Mouse (Mus musculus) stomach, embryonic 14.5 days (tissue): ENCODE data around the gene Ccdc38. TPM values are rescaled to one million over a fixed set of nuclear protein-coding genes. Genes with fewer than 3 reads are reported as not detected.

Source experiments
- ATAC-seq: fragments of 200-750 bp; cut with Nextera tagmentation; 2 replicates; pipeline ENCODE4 v1.8.0; 2017; ENCODE audit warnings: low read depth, moderate TSS enrichment; ENCODE audit not compliant: insufficient number of reproducible peaks, insufficient read depth, low FRiP score
- H3K27ac ChIP-seq: fragments of 300-500 bp; sonication (generic); 2 replicates; pipeline ENCODE4 v1.5.1; 2014; ENCODE audit warnings: mild to moderate bottlenecking, low read length, moderate library complexity, mixed read lengths
- H3K27me3 ChIP-seq: fragments of 300-500 bp; sonication (generic); 2 replicates; pipeline ENCODE4 v1.6.1; 2014; ENCODE audit warnings: low read length, control low read depth, mixed read lengths; ENCODE audit not compliant: control insufficient read depth, insufficient read depth
- H3K36me3 ChIP-seq: fragments of 300-500 bp; sonication (generic); 2 replicates; pipeline ENCODE4 v1.6.1; 2014; ENCODE audit warnings: mild to moderate bottlenecking, control low read depth, low read length, moderate library complexity, mixed read lengths; ENCODE audit not compliant: control insufficient read depth, insufficient read depth
- H3K4me1 ChIP-seq: fragments of 300-500 bp; sonication (generic); 2 replicates; pipeline ENCODE4 v1.6.1; 2014; ENCODE audit warnings: low read length, control low read depth, mixed read lengths; ENCODE audit not compliant: control insufficient read depth, insufficient read depth
- H3K4me2 ChIP-seq: fragments of 300-500 bp; sonication (generic); replicated peaks from 2 replicates; pipeline ENCODE4 v1.6.1; 2014; ENCODE audit warnings: low read depth, low read length, control low read depth
- H3K4me3 ChIP-seq: fragments of 300-500 bp; sonication (generic); 2 replicates; pipeline ENCODE4 v1.5.1; 2014; ENCODE audit warnings: low read depth, low read length, control low read depth
- H3K9ac ChIP-seq: fragments of 300-500 bp; sonication (generic); replicated peaks from 2 replicates; pipeline ENCODE4 v1.6.1; 2014; ENCODE audit warnings: low read depth, mild to moderate bottlenecking, control low read depth, low read length, moderate library complexity, mixed read lengths
- H3K9me3 ChIP-seq: fragments of 300-500 bp; sonication (generic); 2 replicates; pipeline ENCODE4 v1.6.1; 2016; ENCODE audit warnings: low read depth, low read length, control low read depth; ENCODE audit not compliant: control insufficient read depth
- WGBS: fragments of 180-500 bp; shearing (Covaris S2); extraction: QIAGEN DNeasy Blood & Tissue Kit; methylation state at CpG from one replicate; pipeline ENCODE4 v1.1.7; 2014; 5-methylcytosine and 5-hydroxymethylcytosine counted together
- polyA plus RNA-seq: library from polyadenylated mRNA; unstranded; fragments of >200 nt; fragmentation: Nextera tagmentation; extraction: Ambion mirVana; gene quantifications from 2 replicates; pipeline ENCODE4 v1.2.1, GENCODE M21; 2014

Ccdc38 gene
- polyA plus RNA-seq, 1 experiment from 2014 or later: 2.6 TPM

DNA sequence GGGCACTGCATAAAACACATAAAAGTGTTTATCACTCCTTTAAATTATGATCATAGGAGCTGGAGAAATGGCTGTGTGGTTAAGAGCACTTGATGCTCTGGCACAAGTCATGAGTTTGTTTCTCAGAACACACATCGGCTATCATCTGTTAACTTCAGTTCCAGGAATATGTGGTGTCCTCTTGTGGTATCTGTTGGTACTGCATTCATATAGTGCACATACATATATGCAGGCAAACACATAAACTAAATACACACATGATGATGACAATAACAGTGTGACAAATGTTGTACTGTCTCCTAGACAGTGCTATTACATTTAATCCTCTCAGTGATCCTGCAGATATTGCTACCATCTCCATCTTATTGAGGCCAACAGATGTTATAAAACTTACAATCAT is 62.8 kb downstream of the Ccdc38 start:
- Histone ChIP-seq H3K36me3 (no peaks in the 10 kb centered on the region), H3K27me3 (no peaks in the 10 kb centered on the region), H3K4me1 (no peaks in the 10 kb centered on the region), H3K9ac (no peak overlapping the region), H3K9me3 (no peaks in the 10 kb centered on the region), H3K4me3 (no peak overlapping the region), H3K4me2 (no peak overlapping the region), H3K27ac (no peak overlapping the region)
- 98% methylated on average over 1 of the region's 1 CpGs for WGBS
- ATAC-seq: no peak

DNA sequence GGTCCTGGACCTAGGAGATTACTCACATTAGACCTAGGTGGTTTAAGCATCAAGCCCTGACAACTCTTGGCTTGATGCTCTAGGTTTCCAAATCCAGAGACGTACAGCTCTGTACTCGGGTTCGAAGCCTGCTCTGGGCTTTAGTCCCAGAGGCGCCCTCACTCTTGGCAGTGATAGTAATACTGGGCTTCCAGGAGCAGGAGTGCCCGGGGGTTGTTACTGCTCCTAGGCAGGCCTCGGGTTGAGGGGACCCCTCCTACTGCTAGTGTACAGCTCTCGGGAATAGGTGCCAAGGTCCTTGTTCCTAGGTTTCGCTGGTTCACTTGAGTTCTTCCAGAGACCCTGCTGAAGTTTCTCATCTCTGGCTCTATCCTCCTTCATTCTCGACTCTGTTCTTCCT is 65.9 kb downstream of the Ccdc38 start:
- no peak for ATAC-seq
- Histone ChIP-seq H3K27ac (no peak overlapping the region), H3K4me1 (no peaks in the 10 kb centered on the region), H3K9ac (no peak overlapping the region), H3K4me3 (no peak overlapping the region), H3K9me3 (no peaks in the 10 kb centered on the region), H3K27me3 (no peaks in the 10 kb centered on the region), H3K36me3 (no peaks in the 10 kb centered on the region), H3K4me2 (no peak overlapping the region)
- WGBS: 89% methylated on average over 9 of the region's 9 CpGs

DNA sequence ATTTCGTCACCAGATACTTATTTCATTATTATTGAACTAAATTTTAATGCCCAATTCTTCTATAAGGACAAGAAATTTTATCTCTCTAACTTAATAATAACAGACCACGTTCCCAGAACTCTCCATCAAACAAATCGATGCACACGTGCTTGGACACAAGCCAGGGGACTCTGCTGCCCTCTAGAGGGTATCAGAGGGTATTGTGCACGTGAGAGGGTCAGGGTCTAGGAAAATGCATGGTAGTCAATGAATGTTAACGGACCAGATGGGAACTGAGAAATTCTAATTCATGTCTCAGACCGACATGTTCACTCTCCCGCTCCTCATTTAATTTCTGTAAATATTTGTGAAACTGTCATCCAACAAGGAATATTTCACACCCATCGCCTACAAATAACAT is 67.6 kb downstream of the Ccdc38 start:
- H3K4me2 ChIP-seq: no peak overlapping the region
- H3K4me1 ChIP-seq: no peaks in the 10 kb centered on the region
- H3K27me3 ChIP-seq: no peaks in the 10 kb centered on the region
- no peak overlapping the region for H3K9ac ChIP-seq
- H3K9me3 ChIP-seq: no peaks in the 10 kb centered on the region
- no peak overlapping the region for H3K4me3 ChIP-seq
- ATAC-seq: no peak
- no peaks in the 10 kb centered on the region for H3K36me3 ChIP-seq
- H3K27ac ChIP-seq: no peak overlapping the region
- 45% methylated on average over 9 of the region's 9 CpGs for WGBS

DNA sequence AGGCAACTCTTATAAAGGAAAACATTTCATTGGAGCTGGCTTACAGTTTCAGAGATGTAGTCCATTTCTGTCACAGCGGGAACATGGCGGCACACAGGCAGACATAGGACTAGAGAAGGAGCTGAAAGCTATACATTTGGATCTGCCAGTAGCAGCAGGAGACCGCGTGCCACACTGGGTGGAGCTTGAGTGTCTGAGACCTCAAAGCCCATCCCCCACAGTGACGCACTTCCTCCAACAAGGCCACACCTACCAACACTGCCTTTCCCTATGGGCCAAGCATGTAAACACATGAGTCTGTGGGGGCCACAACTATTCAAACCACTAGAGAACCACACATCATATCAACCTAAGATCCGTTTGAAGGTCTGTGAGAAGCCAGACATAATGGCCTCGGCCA is 68.8 kb downstream of the Ccdc38 start:
- H3K9me3 ChIP-seq: no peaks in the 10 kb centered on the region
- ATAC-seq: no peak
- 89% methylated on average over 7 of the region's 7 CpGs for WGBS
- H3K9ac ChIP-seq: no peak overlapping the region
- H3K27ac ChIP-seq: no peak overlapping the region
- H3K4me3 ChIP-seq: no peak overlapping the region
- no peaks in the 10 kb centered on the region for H3K27me3 ChIP-seq
- H3K36me3 ChIP-seq: no peaks in the 10 kb centered on the region
- no peak overlapping the region for H3K4me2 ChIP-seq
- H3K4me1 ChIP-seq: no peaks in the 10 kb centered on the region

DNA sequence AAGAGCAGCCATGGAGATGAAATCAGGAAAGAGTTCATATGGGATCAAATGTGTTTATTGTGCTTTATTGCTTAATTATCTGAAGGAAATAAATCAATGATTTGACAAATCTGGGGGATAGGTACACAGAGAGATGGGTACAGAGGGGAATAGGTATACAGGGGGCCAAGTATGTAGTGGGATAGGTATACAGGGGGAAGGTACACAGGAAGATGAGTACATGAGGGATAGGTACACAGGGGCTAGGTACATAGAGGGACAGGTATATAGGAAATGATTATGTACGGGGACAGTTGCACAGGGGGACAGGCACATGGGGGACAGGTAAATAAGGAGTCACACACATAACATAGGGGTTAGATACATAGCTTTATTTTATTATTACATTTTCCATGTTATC is 70.5 kb downstream of the Ccdc38 start:
- Histone ChIP-seq H3K36me3 (no peaks in the 10 kb centered on the region), H3K9me3 (no peaks in the 10 kb centered on the region), H3K4me2 (no peak overlapping the region), H3K9ac (no peak overlapping the region), H3K4me3 (no peak overlapping the region), H3K27ac (no peak overlapping the region), H3K27me3 (no peaks in the 10 kb centered on the region), H3K4me1 (no peaks in the 10 kb centered on the region)
- 100% methylated on average over 1 of the region's 1 CpGs for WGBS
- ATAC-seq: 0 out of 2 replicates have a peak, but pooled peaks have one; percentile 14

DNA sequence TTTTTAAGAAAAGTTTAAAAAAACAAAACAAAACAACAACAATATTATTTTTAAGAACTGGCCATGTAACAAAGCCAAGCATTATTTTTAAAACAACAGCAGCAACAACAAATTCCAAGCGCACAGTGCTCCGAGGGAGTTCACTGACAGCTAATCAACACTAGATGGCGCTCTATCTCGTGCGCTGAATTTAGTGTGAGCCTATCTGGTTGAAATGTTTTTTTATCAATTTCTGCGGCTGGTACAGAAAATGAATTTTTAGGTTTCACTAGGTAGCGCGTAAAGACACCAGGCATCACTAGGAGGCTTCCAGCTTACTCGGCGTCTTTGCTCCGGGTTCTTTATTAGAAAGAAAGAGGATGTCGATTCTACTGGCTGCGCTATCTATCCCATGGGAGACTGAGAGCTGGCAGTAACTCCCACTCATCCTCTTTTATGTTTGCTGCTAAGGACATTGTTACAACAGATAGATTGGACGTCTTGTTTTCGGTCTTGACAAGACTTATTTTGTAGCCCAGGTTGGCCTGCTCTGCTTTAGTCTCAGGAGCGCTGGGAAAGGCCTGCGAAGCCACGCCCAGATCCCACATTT is 71.1 kb downstream of the Ccdc38 start:
- Histone ChIP-seq H3K4me1 (no peaks in the 10 kb centered on the region), H3K4me2 (no peak overlapping the region), H3K27ac (no peak overlapping the region), H3K27me3 (no peaks in the 10 kb centered on the region), H3K9ac (no peak overlapping the region), H3K36me3 (no peaks in the 10 kb centered on the region), H3K4me3 (no peak overlapping the region), H3K9me3 (no peaks in the 10 kb centered on the region)
- WGBS: 44% methylated on average over 18 of the region's 18 CpGs
- no peak for ATAC-seq

DNA sequence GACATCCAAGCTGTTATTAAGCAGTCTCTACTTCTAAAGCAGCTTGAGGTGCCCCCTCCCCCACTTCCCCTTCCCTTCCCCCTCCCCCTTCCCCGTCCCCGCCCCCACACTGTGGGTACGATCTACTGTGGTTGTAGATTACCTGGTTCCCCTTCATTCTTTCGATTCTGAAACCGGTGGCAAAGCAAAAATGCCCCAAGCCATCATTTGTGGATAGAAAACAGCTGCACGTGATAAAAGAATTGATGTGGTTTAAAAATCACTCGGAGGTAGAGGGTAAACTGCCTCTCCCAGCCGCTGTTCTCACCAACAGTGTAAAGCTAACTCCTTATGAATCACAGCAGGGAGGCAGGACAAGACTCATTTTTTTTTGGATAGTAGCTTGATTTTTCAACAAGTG is 74.4 kb downstream of the Ccdc38 start:
- 60% methylated on average over 8 of the region's 8 CpGs for WGBS
- no peaks in the 10 kb centered on the region for H3K36me3 ChIP-seq
- H3K9ac ChIP-seq: no peak overlapping the region
- H3K27ac ChIP-seq: no peak overlapping the region
- ATAC-seq: no peak
- no peaks in the 10 kb centered on the region for H3K9me3 ChIP-seq
- no peak overlapping the region for H3K4me3 ChIP-seq
- H3K4me2 ChIP-seq: no peak overlapping the region
- no peaks in the 10 kb centered on the region for H3K27me3 ChIP-seq
- no peaks in the 10 kb centered on the region for H3K4me1 ChIP-seq

DNA sequence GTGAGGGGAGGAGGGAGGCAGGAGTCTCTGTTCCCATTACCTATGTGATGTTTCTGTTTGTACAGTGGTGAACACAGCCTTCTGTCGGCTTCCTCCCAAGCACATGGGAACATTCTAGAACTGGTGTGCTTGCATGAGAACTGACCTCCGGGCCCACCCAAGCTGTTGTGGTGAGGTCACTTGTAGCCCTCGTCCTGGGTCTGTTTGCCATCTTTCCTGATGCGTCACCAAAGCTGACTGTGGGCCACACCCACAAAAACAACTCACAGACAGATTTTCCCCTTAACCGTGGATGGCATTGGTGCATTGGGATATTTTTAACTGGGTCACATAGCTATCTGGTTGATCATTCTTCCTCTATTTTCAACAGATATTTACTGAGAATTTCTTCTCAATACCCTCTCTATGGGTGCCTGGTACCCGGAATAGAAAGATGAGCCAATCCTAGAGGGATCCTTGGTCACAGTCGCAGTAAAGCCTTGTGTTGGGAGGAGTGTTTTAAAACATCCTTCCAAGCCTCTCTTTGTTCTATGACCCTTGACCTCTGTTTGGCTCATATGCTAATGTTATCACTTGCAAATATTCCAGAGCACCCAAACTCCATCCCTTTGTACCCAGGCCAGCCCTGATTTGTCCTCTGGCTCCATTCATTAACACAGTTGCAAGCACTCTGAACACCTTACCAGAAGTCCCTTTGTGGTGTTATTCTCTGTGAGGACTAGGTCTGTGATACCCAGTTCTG is 80.2 kb downstream of the Ccdc38 start:
- Histone ChIP-seq H3K4me2 (no peak overlapping the region), H3K9me3 (no peaks in the 10 kb centered on the region), H3K27me3 (no peaks in the 10 kb centered on the region), H3K4me3 (no peak overlapping the region), H3K36me3 (no peaks in the 10 kb centered on the region), H3K27ac (no peak overlapping the region), H3K4me1 (no peaks in the 10 kb centered on the region), H3K9ac (no peak overlapping the region)
- WGBS: 56% methylated on average over 7 of the region's 7 CpGs
- ATAC-seq: no peak

DNA sequence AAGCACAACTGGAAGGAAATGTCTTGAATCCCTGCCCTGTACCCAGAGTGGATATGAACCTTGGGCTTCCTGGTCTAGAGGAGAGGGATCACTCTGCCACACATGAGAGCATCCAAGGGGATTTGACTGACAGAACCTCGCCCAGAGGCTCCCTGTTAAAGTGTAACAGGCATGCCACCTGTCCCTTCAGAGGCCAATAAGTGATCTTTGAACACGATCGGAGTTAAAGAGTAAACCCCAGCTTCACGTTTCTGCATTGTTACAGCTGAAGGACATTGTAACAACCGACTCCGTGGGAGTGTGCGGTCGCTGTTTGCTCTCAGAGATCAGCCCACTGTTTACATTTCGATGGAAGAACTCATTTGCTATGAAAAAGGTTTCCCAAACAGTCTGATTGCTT is 83.3 kb downstream of the Ccdc38 start:
- 20% methylated on average over 9 of the region's 9 CpGs for WGBS
- Histone ChIP-seq H3K27me3 (no peaks in the 10 kb centered on the region), H3K4me3 (0 out of 2 replicates have a peak overlapping the region, but pooled peaks have one; percentile 1), H3K4me2 (peak overlapping the region; percentile 31; the same call in 1 of the 2 replicates), H3K4me1 (no peaks in the 10 kb centered on the region), H3K9ac (no peak overlapping the region), H3K9me3 (no peaks in the 10 kb centered on the region), H3K27ac (no peak overlapping the region), H3K36me3 (no peaks in the 10 kb centered on the region)
- ATAC-seq: no peak
